Mouse (Mus musculus) hindbrain, postnatal 0 days (tissue): ENCODE measurements around the gene Rnf185. TPM values are rescaled to one million over a fixed set of nuclear protein-coding genes. Genes with fewer than 3 reads are reported as not detected.

ENCODE experiments used
- ATAC-seq: fragments of 200-750 bp; cut with Nextera tagmentation; 2 replicates; pipeline ENCODE4 v1.8.0; 2017; ENCODE audit warnings: mild to moderate bottlenecking, moderate TSS enrichment, moderate library complexity
- DNase-seq: peaks from one replicate; pipeline ENCODE4 v3.0.0-alpha.2; 2015; ENCODE audit warnings: low spot score
- H3K27ac ChIP-seq: fragments of 300-500 bp; sonication (generic); 2 replicates; pipeline ENCODE4 v1.5.1; 2014; ENCODE audit warnings: mild to moderate bottlenecking
- H3K27me3 ChIP-seq: fragments of 300-500 bp; sonication (generic); 2 replicates; pipeline ENCODE4 v1.6.1; 2014; ENCODE audit warnings: low read length, mixed read lengths; ENCODE audit not compliant: insufficient read depth
- H3K36me3 ChIP-seq: fragments of 300-500 bp; sonication (generic); 2 replicates; pipeline ENCODE4 v1.6.1; 2014; ENCODE audit warnings: low read length, mixed read lengths; ENCODE audit not compliant: insufficient read depth
- H3K4me1 ChIP-seq: fragments of 300-500 bp; sonication (generic); 2 replicates; pipeline ENCODE4 v1.6.1; 2014; ENCODE audit warnings: antibody characterized with exemption, low read length, mixed read lengths; ENCODE audit not compliant: insufficient read depth
- H3K4me2 ChIP-seq: fragments of 300-500 bp; sonication (generic); 2 replicates; pipeline ENCODE4 v1.6.1; 2014; ENCODE audit warnings: low read depth, mild to moderate bottlenecking, low read length, moderate library complexity, mixed read lengths
- H3K4me3 ChIP-seq: fragments of 300-500 bp; sonication (generic); 2 replicates; pipeline ENCODE4 v1.5.1; 2014; ENCODE audit warnings: low read length
- H3K9ac ChIP-seq: fragments of 300-500 bp; sonication (generic); replicated peaks from 2 replicates; pipeline ENCODE4 v1.6.1; 2014; ENCODE audit warnings: mild to moderate bottlenecking, low read length, moderate library complexity, mixed read lengths
- H3K9me3 ChIP-seq: fragments of 300-500 bp; sonication (generic); 2 replicates; pipeline ENCODE4 v1.6.1; 2016; ENCODE audit warnings: low read length, mixed read lengths
- CTCF ChIP-seq: IDR thresholded peaks from 2 replicates; pipeline ENCODE4 v1.5.1; 2016; ENCODE audit warnings: antibody characterized with exemption, control low read depth, low read depth
- WGBS: fragments of 180-500 bp; shearing (Covaris S2); extraction: QIAGEN DNeasy Blood & Tissue Kit; methylation state at CpG from one replicate; pipeline ENCODE4 v1.1.7; 2014; 5-methylcytosine and 5-hydroxymethylcytosine counted together
- polyA plus RNA-seq: library from polyadenylated mRNA; unstranded; fragments of >200 nt; fragmentation: Nextera tagmentation; extraction: Ambion mirVana; gene quantifications from 2 replicates; pipeline ENCODE4 v1.2.1, GENCODE M21; 2015
- total RNA-seq: library from RNA; depleted of rRNA; stranded (reverse); fragments of >200 nt; gene quantifications from 2 replicates; pipeline ENCODE4 v1.2.3, GENCODE M21; 2014

The Rnf185 gene
- total and polyA plus RNA-seq, 2 experiments from 2014 or later, result 36.1 to 36.6 TPM

DNA sequence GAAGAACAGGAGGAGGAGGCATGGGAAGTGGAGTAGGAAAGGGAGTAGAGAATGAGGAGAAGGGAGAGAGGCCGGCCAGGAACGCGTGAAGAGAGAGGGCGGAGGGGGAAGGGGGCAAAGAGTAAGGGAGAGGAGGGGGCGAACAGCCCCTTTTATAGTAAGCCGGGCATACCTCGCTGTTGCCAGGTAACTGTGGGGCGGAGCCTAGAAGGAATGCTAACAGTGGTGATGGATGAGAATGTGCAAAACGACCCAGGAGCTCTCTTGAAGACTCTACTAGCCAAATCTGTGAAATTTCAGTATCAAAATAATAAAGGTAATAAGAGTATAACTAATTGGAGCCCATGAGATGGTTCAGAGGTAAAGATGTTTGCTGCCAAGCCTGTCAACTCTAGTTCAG is 606 bp upstream of the Rnf185 start:
- H3K27me3 ChIP-seq, result no peaks in the 10 kb centered on the region
- 2% methylated on average over 9 of the region's 9 CpGs for WGBS
- peak overlapping the region; percentile 86 for H3K9ac ChIP-seq
- H3K36me3 ChIP-seq, result no peaks in the 10 kb centered on the region
- DNase-seq (peak; percentile 49), ATAC-seq (peak; percentile 49)
- H3K4me2 ChIP-seq, result peak overlapping the region; percentile 82
- peak overlapping the region; percentile 91 for H3K27ac ChIP-seq
- peak overlapping the region; percentile 88 for H3K4me3 ChIP-seq
- no peaks in the 10 kb centered on the region for H3K9me3 ChIP-seq
- peaks cover 7% of the 10 kb centered on the region; the same call in 1 of the 2 replicates for H3K4me1 ChIP-seq
- no peak for TF ChIP-seq CTCF

DNA sequence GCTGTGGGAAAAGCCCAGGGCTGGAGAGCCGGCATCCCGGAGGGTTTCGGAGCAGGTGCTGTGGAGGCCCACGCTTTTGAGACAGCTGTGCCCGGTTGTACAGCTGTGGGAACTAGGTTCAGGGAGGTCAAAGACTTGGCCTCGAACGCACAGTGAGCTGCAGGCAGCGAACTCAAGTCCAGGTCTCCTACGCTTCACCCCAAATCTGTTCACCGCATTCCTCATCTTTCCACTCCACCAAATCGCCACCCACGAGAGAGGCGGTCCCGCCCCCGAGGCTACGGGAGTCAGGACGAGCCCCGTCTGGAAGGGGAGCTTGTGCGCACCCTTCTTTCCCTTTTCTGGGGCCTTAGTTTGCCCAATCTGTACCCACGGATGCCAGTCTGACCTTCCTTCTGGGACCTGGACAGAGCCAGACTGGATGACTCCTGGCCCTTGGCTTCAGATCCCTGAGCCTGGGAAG is 431 bp downstream of the Rnf185 start:
- 0% methylated on average over 20 of the region's 20 CpGs for WGBS
- DNase-seq, result peak; percentile 30
- H3K27me3 ChIP-seq, result no peaks in the 10 kb centered on the region
- peak overlapping the region; percentile 91 for H3K27ac ChIP-seq
- no peaks in the 10 kb centered on the region for H3K36me3 ChIP-seq
- H3K4me1 ChIP-seq, result peaks cover 7% of the 10 kb centered on the region; the same call in 1 of the 2 replicates
- peak overlapping the region; percentile 82 for H3K4me2 ChIP-seq
- peak overlapping the region; percentile 88 for H3K4me3 ChIP-seq
- ATAC-seq, result peak; percentile 5; the same call in 1 of the 2 replicates
- H3K9me3 ChIP-seq, result no peaks in the 10 kb centered on the region
- H3K9ac ChIP-seq, result peak overlapping the region; percentile 86
- no peak for TF ChIP-seq CTCF

DNA sequence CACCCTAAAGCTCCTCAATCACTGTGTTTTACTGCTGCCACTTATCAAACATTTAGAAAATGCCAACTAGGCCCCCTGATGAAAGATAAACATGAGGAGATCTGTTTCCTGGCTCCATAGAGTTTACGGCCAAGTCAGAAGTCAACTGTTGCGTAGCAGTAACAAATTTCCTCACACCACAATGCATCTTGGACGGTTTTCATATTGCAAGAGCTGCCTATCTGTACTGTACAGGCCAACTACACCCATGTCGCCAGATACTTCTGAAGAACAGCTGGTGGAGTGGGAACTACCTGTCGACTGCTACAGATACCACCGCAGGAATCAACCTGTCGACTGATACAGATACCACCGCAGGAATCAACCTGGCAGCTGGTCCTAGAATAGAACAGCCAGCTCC is 7.3 kb downstream of the Rnf185 start:
- H3K36me3 ChIP-seq, result no peaks in the 10 kb centered on the region
- H3K27me3 ChIP-seq, result no peaks in the 10 kb centered on the region
- ATAC-seq (no peak), DNase-seq (no peak)
- no peak for TF ChIP-seq CTCF
- H3K4me3 ChIP-seq, result no peak overlapping the region
- no peaks in the 10 kb centered on the region for H3K9me3 ChIP-seq
- H3K4me2 ChIP-seq, result no peak overlapping the region
- no peaks in the 10 kb centered on the region for H3K4me1 ChIP-seq
- H3K27ac ChIP-seq, result no peak overlapping the region
- no peak overlapping the region for H3K9ac ChIP-seq
- 88% methylated on average over 8 of the region's 8 CpGs for WGBS

DNA sequence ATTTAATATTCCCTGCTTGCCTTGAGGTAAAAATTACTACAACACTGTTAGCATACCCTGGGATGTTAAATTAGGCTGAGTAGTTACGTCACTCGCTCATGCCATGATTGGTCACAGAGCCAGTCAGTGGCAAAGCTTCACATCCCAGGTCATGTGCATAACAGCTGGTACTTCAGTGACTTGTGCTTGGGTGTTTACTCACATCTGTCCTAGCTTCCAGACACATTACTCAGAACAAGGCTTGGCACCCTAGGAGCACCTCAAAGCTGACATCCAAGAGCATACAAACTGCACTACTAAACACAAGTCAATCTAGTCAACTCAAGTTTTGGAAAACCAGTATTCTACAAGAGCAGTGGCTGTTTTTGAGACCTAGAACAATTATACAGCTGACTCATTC is 9.1 kb downstream of the Rnf185 start:
- H3K4me3 ChIP-seq, result no peak overlapping the region
- H3K4me2 ChIP-seq, result no peak overlapping the region
- DNase-seq (no peak), ATAC-seq (no peak)
- H3K9ac ChIP-seq, result no peak overlapping the region
- no peaks in the 10 kb centered on the region for H3K9me3 ChIP-seq
- no peaks in the 10 kb centered on the region for H3K27me3 ChIP-seq
- TF ChIP-seq CTCF, result no peak
- H3K4me1 ChIP-seq, result no peaks in the 10 kb centered on the region
- no peaks in the 10 kb centered on the region for H3K36me3 ChIP-seq
- no peak overlapping the region for H3K27ac ChIP-seq
- WGBS, result 88% methylated on average over 2 of the region's 2 CpGs

DNA sequence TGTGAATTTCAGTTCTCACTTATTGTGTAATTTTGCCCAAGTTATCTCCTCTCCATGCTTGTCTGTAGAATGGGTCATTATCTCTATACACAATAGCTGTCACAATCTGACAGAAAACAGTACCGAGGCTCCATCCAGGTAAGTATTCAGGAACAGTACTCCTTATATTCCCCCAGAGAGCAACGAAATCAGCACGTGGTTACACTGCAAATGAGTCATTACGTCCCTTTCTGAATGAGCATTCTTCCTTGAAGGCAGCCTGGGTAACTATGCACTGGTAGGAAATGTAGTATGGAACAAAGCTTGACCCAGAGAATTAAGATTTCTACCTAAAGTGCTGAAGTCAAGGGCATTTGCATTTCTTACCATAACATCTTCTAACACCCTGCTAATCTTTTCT is 9.5 kb downstream of the Rnf185 start:
- no peak overlapping the region for H3K4me2 ChIP-seq
- no peak for ATAC-seq
- no peak for DNase-seq

DNA sequence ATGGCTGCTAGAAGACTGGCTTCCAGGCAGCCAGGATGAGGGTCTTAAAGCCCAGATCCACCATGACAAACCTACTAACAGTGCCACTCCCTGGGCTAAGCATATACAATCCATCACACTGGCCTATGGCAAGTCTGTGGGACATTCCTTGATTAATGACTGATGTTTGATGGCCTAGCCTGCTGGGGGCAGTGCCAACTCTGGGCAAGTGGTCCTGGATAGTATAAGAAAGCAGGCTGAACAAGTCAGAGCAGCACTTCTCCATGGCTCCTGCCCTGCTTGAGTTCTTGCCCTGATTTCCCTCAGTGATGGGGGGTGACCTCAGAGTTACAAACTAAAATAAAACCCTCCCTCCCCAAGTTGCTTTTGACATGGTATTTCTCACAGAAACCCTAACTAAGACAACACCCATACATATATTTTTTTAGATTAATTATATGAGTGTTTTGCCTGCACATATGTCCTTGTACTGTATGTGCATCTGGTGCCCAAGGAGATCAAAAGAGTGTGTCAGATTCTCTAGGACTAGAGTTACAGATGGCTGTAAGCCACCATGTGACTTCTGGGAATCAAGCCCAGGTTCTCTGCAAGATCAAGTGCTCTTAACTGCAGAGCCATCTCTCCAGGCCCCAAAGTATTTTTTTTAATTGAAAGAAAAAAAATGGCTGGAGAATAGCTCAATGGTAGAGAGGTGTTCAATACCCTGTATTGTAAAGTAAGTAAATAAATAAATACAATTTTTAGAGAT is 10.3 kb downstream of the Rnf185 start:
- Histone ChIP-seq H3K36me3 (no peaks in the 10 kb centered on the region), H3K4me2 (no peak overlapping the region), H3K4me3 (no peak overlapping the region), H3K9ac (no peak overlapping the region), H3K9me3 (no peaks in the 10 kb centered on the region), H3K27me3 (no peaks in the 10 kb centered on the region), H3K27ac (peak overlapping the region; percentile 37), H3K4me1 (no peaks in the 10 kb centered on the region)
- TF ChIP-seq CTCF, result no peak; the same call in 1 of the 2 replicates
- peak; percentile 78 for DNase-seq
- ATAC-seq, result peak; percentile 64; the same call in 1 of the 2 replicates

More for the DNA sequence above, 9.5 kb downstream of the Rnf185 start:
- H3K36me3 ChIP-seq, result no peaks in the 10 kb centered on the region
- H3K9me3 ChIP-seq, result no peaks in the 10 kb centered on the region
- H3K27me3 ChIP-seq, result no peaks in the 10 kb centered on the region
- no peak for TF ChIP-seq CTCF
- H3K4me1 ChIP-seq, result no peaks in the 10 kb centered on the region
- H3K9ac ChIP-seq, result no peak overlapping the region
- no peak overlapping the region for H3K4me3 ChIP-seq
- WGBS, result 74% methylated on average over 4 of the region's 4 CpGs
- H3K27ac ChIP-seq, result no peak overlapping the region

DNA sequence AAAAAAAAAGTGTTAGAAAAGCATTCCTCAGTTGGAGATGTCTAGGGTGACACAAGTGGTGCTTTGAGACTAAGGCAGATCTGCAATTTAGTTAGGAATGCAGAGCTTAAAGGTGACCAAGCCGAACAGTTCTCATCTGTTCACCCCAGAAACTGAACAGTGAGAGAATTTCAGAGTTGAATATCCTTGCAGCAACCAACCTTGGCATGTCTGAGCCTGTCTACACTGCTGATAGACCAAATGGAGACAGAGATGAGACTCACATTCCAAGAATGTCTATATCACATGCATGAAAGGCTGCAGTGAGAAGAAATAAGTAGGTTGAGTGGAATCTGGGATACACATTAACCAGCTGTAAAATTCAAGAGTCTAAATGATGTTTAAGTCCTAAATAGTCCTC is 14.5 kb downstream of the Rnf185 start:
- Histone ChIP-seq H3K9me3 (no peaks in the 10 kb centered on the region), H3K36me3 (no peaks in the 10 kb centered on the region), H3K4me3 (no peak overlapping the region), H3K27ac (no peak overlapping the region), H3K9ac (no peak overlapping the region), H3K4me2 (no peak overlapping the region), H3K4me1 (no peaks in the 10 kb centered on the region), H3K27me3 (no peaks in the 10 kb centered on the region)
- DNase-seq, result no peak
- ATAC-seq, result no peak
- TF ChIP-seq CTCF, result no peak
- WGBS, result 100% methylated on average over 1 of the region's 1 CpGs
